Mouse (Mus musculus) CH12.LX (cell line): ENCODE measurements around the gene Zfhx3. TPM values are rescaled to one million over a fixed set of nuclear protein-coding genes. Genes with fewer than 3 reads are reported as not detected.

Source experiments
- DNase-seq: peaks from one replicate; pipeline ENCODE4 v3.0.0-alpha.2; 2013; ENCODE audit errors: extremely low read depth
- H3K27ac ChIP-seq: 2 replicates; pipeline ENCODE4 v1.5.1; 2012; ENCODE audit warnings: low read depth, mild to moderate bottlenecking, control low read depth, moderate library complexity; ENCODE audit not compliant: insufficient read depth
- H3K27me3 ChIP-seq: replicated peaks from 2 replicates; pipeline ENCODE3; 2012; ENCODE audit warnings: inconsistent platforms
- H3K36me3 ChIP-seq, 2 experiments: replicated peaks in 1 of 2; 2 replicates each; pipeline versions ENCODE3 to v1.6.1; 2012; ENCODE audit warnings: inconsistent platforms in 1 of 2, low read length in 1 of 2, mild to moderate bottlenecking in 1 of 2, mixed read lengths in 1 of 2, moderate library complexity in 1 of 2; ENCODE audit not compliant: control insufficient read depth in 1 of 2, insufficient read depth in 1 of 2
- H3K4me1 ChIP-seq, 2 experiments: 2 replicates each; pipeline ENCODE4 v1.6.1; 2012; ENCODE audit warnings: inconsistent platforms in 1 of 2, moderate library complexity in 1 of 2; ENCODE audit not compliant: insufficient read depth in 2 of 2, control insufficient read depth in 1 of 2
- H3K4me2 ChIP-seq: 2 replicates; pipeline ENCODE4 v1.6.1; 2012; ENCODE audit warnings: low read depth, mild to moderate bottlenecking, control low read depth; ENCODE audit not compliant: poor library complexity, insufficient read depth, severe bottlenecking
- H3K4me3 ChIP-seq, 3 experiments: fragments of 150-350 bp in 1 of 3; sonication (generic) in 1 of 3; replicated peaks in 1 of 3; 2 replicates each; pipeline versions ENCODE3 to v1.5.1; 2011 to 2012; ENCODE audit warnings: low read depth in 2 of 3, low read length in 2 of 3, mild to moderate bottlenecking in 2 of 3, moderate library complexity in 2 of 3, control low read depth in 1 of 3, improper control_type of control experiment in 1 of 3, inconsistent platforms in 1 of 3, mixed read lengths in 1 of 3; ENCODE audit not compliant: poor library complexity in 1 of 3
- H3K79me2 ChIP-seq: replicated peaks from 2 replicates; pipeline ENCODE4 v1.6.1; 2012; ENCODE audit warnings: mild to moderate bottlenecking, moderate library complexity; ENCODE audit not compliant: control insufficient read depth, poor library complexity, insufficient read depth, severe bottlenecking; ENCODE audit errors: extremely low read depth
- H3K9ac ChIP-seq: 2 replicates; pipeline ENCODE4 v1.6.1; 2012; ENCODE audit warnings: low read depth, mild to moderate bottlenecking, control low read depth, moderate library complexity; ENCODE audit not compliant: insufficient read depth
- H3K9me3 ChIP-seq: replicated peaks from 2 replicates; pipeline ENCODE3; 2012; ENCODE audit warnings: low read length, inconsistent platforms, mixed read lengths
- BHLHE40 ChIP-seq: IDR thresholded peaks from 2 replicates; pipeline ENCODE4 v1.6.1; 2011; ENCODE audit warnings: mild to moderate bottlenecking, low read depth, low read length, improper control_type of control experiment
- CHD1 ChIP-seq: IDR thresholded peaks from 2 replicates; pipeline ENCODE4 v1.6.1; 2012; ENCODE audit warnings: low read depth, low read length, improper control_type of control experiment, inconsistent platforms
- CHD2 ChIP-seq: IDR thresholded peaks from 2 replicates; pipeline ENCODE4 v1.6.1; 2011; ENCODE audit warnings: low read length, improper control_type of control experiment
- CTCF ChIP-seq, 2 experiments: IDR thresholded peaks in 1 of 2; conservative IDR thresholded peaks in 1 of 2; 2 replicates each; pipeline ENCODE4 v1.5.1; 2011 to 2012; ENCODE audit warnings: low read depth in 2 of 2, low read length in 2 of 2, improper control_type of control experiment in 1 of 2, inconsistent platforms in 1 of 2, mild to moderate bottlenecking in 1 of 2, moderate library complexity in 1 of 2
- ELF1 ChIP-seq: IDR thresholded peaks from 2 replicates; pipeline ENCODE4 v1.6.1; 2014; ENCODE audit warnings: low read depth, mild to moderate bottlenecking, inconsistent platforms, low read length, improper control_type of control experiment
- EP300 ChIP-seq: IDR thresholded peaks from 2 replicates; pipeline ENCODE4 v1.6.1; 2011; ENCODE audit warnings: low read length, improper control_type of control experiment
- ETS1 ChIP-seq: conservative IDR thresholded peaks from 2 replicates; pipeline ENCODE4 v1.6.1; 2012; ENCODE audit warnings: low read depth, mild to moderate bottlenecking, inconsistent platforms, low read length, improper control_type of control experiment, moderate library complexity
- HCFC1 ChIP-seq: IDR thresholded peaks from 2 replicates; pipeline ENCODE4 v1.6.1; 2012; ENCODE audit warnings: low read depth, mild to moderate bottlenecking, inconsistent platforms, low read length, improper control_type of control experiment
- JUND ChIP-seq: conservative IDR thresholded peaks from 2 replicates; pipeline ENCODE4 v1.6.1; 2011; ENCODE audit warnings: low read depth, low read length, improper control_type of control experiment
- MAZ ChIP-seq: IDR thresholded peaks from 2 replicates; pipeline ENCODE4 v1.6.1; 2012; ENCODE audit warnings: low read depth, mild to moderate bottlenecking, inconsistent platforms, low read length, improper control_type of control experiment, moderate library complexity
- NELFE ChIP-seq: IDR thresholded peaks from 2 replicates; pipeline ENCODE4 v1.6.1; 2011; ENCODE audit warnings: low read depth, low read length, improper control_type of control experiment
- PAX5 ChIP-seq: IDR thresholded peaks from 2 replicates; pipeline ENCODE4 v1.6.1; 2012; ENCODE audit warnings: low read length, inconsistent platforms, mixed read lengths
- POLR2A ChIP-seq: IDR thresholded peaks from 2 replicates; pipeline ENCODE4 v1.6.1; 2011; ENCODE audit warnings: low read depth, mild to moderate bottlenecking, improper control_type of control experiment, low read length
- POLR2AphosphoS2 ChIP-seq: IDR thresholded peaks from 2 replicates; pipeline ENCODE4 v1.6.1; 2011; ENCODE audit warnings: low read depth, low read length, improper control_type of control experiment
- RAD21 ChIP-seq: IDR thresholded peaks from 2 replicates; pipeline ENCODE4 v1.6.1; 2011; ENCODE audit warnings: low read depth, mild to moderate bottlenecking, low read length, improper control_type of control experiment, moderate library complexity
- RCOR1 ChIP-seq: conservative IDR thresholded peaks from 2 replicates; pipeline ENCODE4 v1.6.1; 2012; ENCODE audit warnings: low read depth, mild to moderate bottlenecking, inconsistent platforms, low read length, improper control_type of control experiment
- SIN3A ChIP-seq: IDR thresholded peaks from 2 replicates; pipeline ENCODE4 v1.6.1; 2012; ENCODE audit warnings: low read length, improper control_type of control experiment, inconsistent platforms
- SMC3 ChIP-seq: IDR thresholded peaks from 2 replicates; pipeline ENCODE4 v1.6.1; 2011; ENCODE audit warnings: low read depth, low read length, improper control_type of control experiment
- TCF12 ChIP-seq: IDR thresholded peaks from 2 replicates; pipeline ENCODE4 v1.6.1; 2014; ENCODE audit warnings: low read depth, mild to moderate bottlenecking, inconsistent platforms, low read length, improper control_type of control experiment
- ZKSCAN1 ChIP-seq: IDR thresholded peaks from 2 replicates; pipeline ENCODE4 v1.6.1; 2012; ENCODE audit warnings: low read depth, inconsistent platforms, low read length, improper control_type of control experiment, borderline replicate concordance
- ZMIZ1 ChIP-seq: IDR thresholded peaks from 2 replicates; pipeline ENCODE4 v1.6.1; 2012; ENCODE audit warnings: low read depth, mild to moderate bottlenecking, inconsistent platforms, low read length, improper control_type of control experiment
- ZNF384 ChIP-seq: IDR thresholded peaks from 2 replicates; pipeline ENCODE4 v1.6.1; 2012; ENCODE audit warnings: low read depth, low read length, improper control_type of control experiment, inconsistent platforms
- dilution Hi-C: fragments of 300-500 bp; cut with MboI; formaldehyde crosslinking; loops from 2 replicates; pipeline ENCODE4 v1.14.3; 2020; ENCODE audit warnings: low sequenced_read_pairs; ENCODE audit not compliant: extremely low pct_unique_long_range_greater_than_20kb, extremely low pct_ligation_motif_present
- in situ Hi-C: fragments of 300-500 bp; cut with MboI; formaldehyde crosslinking; loops from 3 replicates; pipeline ENCODE4 v1.14.3; 2019; ENCODE audit warnings: low sequenced_read_pairs, low pct_ligation_motif_present, low pct_unique_long_range_greater_than_20kb, mixed read lengths
- polyA plus RNA-seq: library from polyadenylated mRNA; unstranded; fragments of >175 nt; gene quantifications from 2 replicates; pipeline ENCODE4 v1.2.1, GENCODE M21; 2012; ENCODE audit warnings: low read depth; ENCODE audit not compliant: insufficient read length
- total RNA-seq, 2 experiments: library from RNA; depleted of rRNA; stranded (reverse); fragments of 300-350 nt in 1 of 2; fragments of >200 nt in 1 of 2; gene quantifications; 2 replicates each; pipeline ENCODE4 v1.2.3; 2012 to 2014

Zfhx3 gene
- total and polyA plus RNA-seq, 3 experiments, result 0.05 to 0.76 (median 0.68) TPM

GRCm38 (mm10) chr8:108800357-108800756 lies 857.9 kb downstream of the Zfhx3 start:
- no peaks in the 10 kb centered on the region for H3K27me3 ChIP-seq
- no peaks in the 10 kb centered on the region for H3K79me2 ChIP-seq
- H3K9ac ChIP-seq, result no peak overlapping the region
- H3K27ac ChIP-seq, result no peak overlapping the region
- no peak for DNase-seq
- peaks cover 2 to 16% of the 10 kb centered on the region in 2 experiments for H3K36me3 ChIP-seq
- peaks cover 2% of the 10 kb centered on the region for H3K9me3 ChIP-seq
- H3K4me2 ChIP-seq, result no peak overlapping the region
- dilution Hi-C loops, result no loop called here
- H3K4me3 ChIP-seq, result no peak overlapping the region
- in situ Hi-C loops, result no loop called here
- TF ChIP-seq POLR2AphosphoS2 (no peak), CHD1 (no peak)
- TF ChIP-seq, all 38 proteins: peak for 0
- H3K4me1 ChIP-seq, result peaks cover 0 to 12% of the 10 kb centered on the region in 2 experiments; a peak in 2 of 4 replicates

- no peaks in the 10 kb centered on the region for H3K4me1 ChIP-seq
- dilution Hi-C loops, result no loop called here
- H3K27me3 ChIP-seq, result no peaks in the 10 kb centered on the region
- H3K9me3 ChIP-seq, result no peaks in the 10 kb centered on the region
- TF ChIP-seq EP300 (no peak), PAX5 (no peak)
- TF ChIP-seq, all 38 proteins: peak for 0
- DNase-seq, result no peak
- H3K36me3 ChIP-seq, result peaks cover 2 to 16% of the 10 kb centered on the region in 2 experiments
- in situ Hi-C loops, result no loop called here
- no peaks in the 10 kb centered on the region for H3K79me2 ChIP-seq
- H3K9ac ChIP-seq, result no peak overlapping the region
- H3K4me2 ChIP-seq, result no peak overlapping the region
- H3K4me3 ChIP-seq, result no peak overlapping the region
- H3K27ac ChIP-seq, result no peak overlapping the region
These were observed 860.6 kb downstream of the Zfhx3 start for GRCm38 (mm10) chr8:108803017-108803416.

GRCm38 (mm10) chr8:108811694-108812093 lies 869.2 kb downstream of the Zfhx3 start:
- Histone ChIP-seq H3K79me2 (no peaks in the 10 kb centered on the region), H3K36me3 (no peaks in the 10 kb centered on the region), H3K9me3 (no peaks in the 10 kb centered on the region), H3K4me2 (no peak overlapping the region), H3K27me3 (no peaks in the 10 kb centered on the region), H3K4me1 (peaks cover 0 to 5% of the 10 kb centered on the region in 2 experiments; a peak in 2 of 4 replicates)
- TF ChIP-seq SIN3A, result no peak
- TF ChIP-seq ELF1, result no peak
- TF ChIP-seq SMC3, result no peak
- TF ChIP-seq RCOR1, result no peak
- TF ChIP-seq ZNF384, result no peak
- TF ChIP-seq CTCF (conservative IDR thresholded peaks at IDR 0.05 in 1 of 2, IDR thresholded peaks at IDR 0.05 in 1 of 2; ENCODE audit: low read depth in 2 of 2, low read length in 2 of 2), result no peak
- no peak for TF ChIP-seq BHLHE40
- no peak for TF ChIP-seq ZKSCAN1
- no peak for TF ChIP-seq CHD2
- TF ChIP-seq TCF12, result no peak
- TF ChIP-seq ETS1, result no peak
- no peak for TF ChIP-seq HCFC1
- TF ChIP-seq CHD1, result no peak
- TF ChIP-seq NELFE, result no peak
- TF ChIP-seq RAD21, result no peak
- TF ChIP-seq ZMIZ1, result no peak
- TF ChIP-seq MAZ, result no peak
- no peak for TF ChIP-seq JUND
- no peak for TF ChIP-seq POLR2A
- TF ChIP-seq, all 38 proteins: peak for 0
- H3K27ac ChIP-seq, result no peak overlapping the region
- dilution Hi-C loops (no loop called here), in situ Hi-C loops (no loop called here)
- H3K9ac ChIP-seq, result no peak overlapping the region
- no peak overlapping the region for H3K4me3 ChIP-seq
- DNase-seq, result no peak
